Mouse (Mus musculus) bone marrow macrophage, adult 2 months (primary cell): ENCODE data around the gene Notch4.

Source experiments
- CTCF ChIP-seq: IDR thresholded peaks from 2 replicates; pipeline ENCODE4 v1.5.1; 2012; ENCODE audit warnings: low read depth, mild to moderate bottlenecking, low read length, moderate library complexity
- POLR2A ChIP-seq: IDR thresholded peaks from 2 replicates; pipeline ENCODE4 v1.6.1; 2012; ENCODE audit warnings: mild to moderate bottlenecking, low read depth, low read length, borderline replicate concordance

DNA sequence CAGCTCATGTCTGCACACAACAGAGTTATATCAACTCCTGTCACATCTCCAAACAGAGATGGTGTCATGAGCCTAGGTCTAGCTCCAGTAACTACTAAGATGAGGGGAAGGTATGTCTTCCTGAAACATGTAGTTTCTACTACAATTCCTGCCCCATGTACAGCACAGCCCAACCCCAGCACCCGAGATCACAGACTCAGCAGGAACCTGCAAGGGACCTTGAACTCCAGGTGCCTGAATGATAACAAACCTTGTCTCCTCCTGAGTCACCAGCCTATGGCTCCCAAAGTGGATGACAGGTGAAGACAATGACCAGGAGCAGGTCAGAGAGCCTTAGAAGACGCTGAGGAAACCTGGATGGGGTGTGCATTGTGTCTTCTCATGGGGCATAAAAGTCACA lies 14.2 kb upstream of the Notch4 start:
- TF ChIP-seq POLR2A, result no peak
- no peak for TF ChIP-seq CTCF
